16 mouse cellular contexts compared by ENCODE assay signal in the genomic region with DNA sequence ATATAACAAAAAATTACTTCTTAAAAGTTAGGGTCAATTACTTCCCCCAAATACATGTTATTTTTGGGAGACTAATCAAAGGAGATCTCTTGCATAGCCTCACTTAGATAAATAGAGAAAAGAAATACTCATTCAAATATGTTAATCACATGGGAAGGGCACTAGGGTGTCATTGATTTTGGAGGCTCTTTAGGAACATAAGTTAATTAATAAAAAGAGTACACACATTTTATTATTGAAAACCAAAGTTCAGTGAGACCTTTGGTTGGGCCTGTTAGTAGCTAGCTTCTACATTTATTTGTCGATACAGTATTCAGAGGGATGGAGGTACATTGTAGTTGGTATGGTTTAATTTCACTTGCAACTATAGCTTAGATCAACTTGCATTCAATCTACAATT.
"Had no signal": no experiment of that assay in that cellular context is flagged by ENCODE, and none has a peak within 500 bp of the region (broad histone marks: within the 10 kb centered on the region; RNA-seq: fewer than 3 reads in every experiment).

No protein-coding gene starts in this region.

- H3K27me3 ChIP-seq: neural tube, embryonic 13.5 days; neural tube, embryonic 15.5 days; stomach, embryonic 15.5 days had no signal

- H3K9me3 ChIP-seq: neural tube, embryonic 13.5 days; neural tube, embryonic 15.5 days; stomach, embryonic 15.5 days had no signal

- DNase-seq: retina, postnatal 1 day; right cerebral cortex, adult 18-20 months; right cerebral cortex, postnatal 14 days; right cerebral cortex, postnatal 25 days; right cerebral cortex, postnatal 4 days; spleen, adult 18-20 months; thymus, adult 18-20 months; thymus, adult 2 months; thymus, postnatal 14 days; thymus, postnatal 25 days; thymus, postnatal 36 days; thymus, postnatal 4 days had no signal

- H3K9ac ChIP-seq: neural tube, embryonic 13.5 days; neural tube, embryonic 15.5 days; stomach, embryonic 15.5 days had no signal

- H3K36me3 ChIP-seq: neural tube, embryonic 13.5 days; neural tube, embryonic 15.5 days; stomach, embryonic 15.5 days had no signal

- H3K4me3 ChIP-seq: neural tube, embryonic 13.5 days; neural tube, embryonic 15.5 days; stomach, embryonic 15.5 days had no signal

- H3K4me1 ChIP-seq: neural tube, embryonic 13.5 days; stomach, embryonic 15.5 days had no signal

- H3K4me2 ChIP-seq: neural tube, embryonic 13.5 days; neural tube, embryonic 15.5 days; stomach, embryonic 15.5 days had no signal

- H3K27ac ChIP-seq: neural tube, embryonic 13.5 days; neural tube, embryonic 15.5 days; stomach, embryonic 15.5 days; stomach, postnatal 0 days had no signal
